Mouse (Mus musculus): ENCODE results near the gene Vmn1r107. TPM values are rescaled to one million over a fixed set of nuclear protein-coding genes. Genes with fewer than 3 reads are reported as not detected.
"Not testable (repeated sequence)": the region's sequence is repeated elsewhere in the genome, so short reads cannot be mapped to it uniquely, and the experiment has no call there.

Gene Vmn1r107
- not detected in 2 replicates for polyA plus RNA-seq (2015; fragmentation: Nextera tagmentation; extraction: Ambion mirVana)

DNA sequence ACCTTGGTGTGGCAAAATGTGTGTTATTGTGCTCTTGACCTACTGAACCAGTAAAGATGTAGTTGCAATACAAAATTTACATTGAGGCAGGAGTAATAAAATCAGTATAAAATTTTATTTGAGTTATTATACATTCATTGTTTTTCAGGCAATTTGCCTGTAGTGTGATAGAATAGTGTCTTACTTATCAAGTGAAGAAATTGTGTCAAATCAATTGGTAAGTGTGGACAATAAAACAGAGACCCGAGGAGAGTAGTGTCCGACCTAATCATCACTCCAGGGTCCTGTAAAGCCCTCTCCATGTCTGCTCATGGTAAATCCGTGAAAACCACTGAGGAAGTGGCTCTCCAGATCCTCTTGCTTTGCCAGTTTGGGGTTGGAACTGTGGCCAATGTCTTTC lies at the start of gene Vmn1r107:
TSS of gene Vmn1r107 (plus strand) at position 301 of the 400 bp plus-strand sequence.
- not testable (repeated sequence) for H3K4me3 ChIP-seq (replicated peaks); H3K4me1 ChIP-seq; H3K9ac ChIP-seq; H3K27me3 ChIP-seq; H3K27ac ChIP-seq; ATAC-seq (replicated peaks; ENCODE audit: low FRiP score); H3K36me3 ChIP-seq; H3K4me2 ChIP-seq; H3K9me3 ChIP-seq (replicated peaks)
- no CpG with 5 or more reads among the region's 3 CpGs for WGBS

DNA sequence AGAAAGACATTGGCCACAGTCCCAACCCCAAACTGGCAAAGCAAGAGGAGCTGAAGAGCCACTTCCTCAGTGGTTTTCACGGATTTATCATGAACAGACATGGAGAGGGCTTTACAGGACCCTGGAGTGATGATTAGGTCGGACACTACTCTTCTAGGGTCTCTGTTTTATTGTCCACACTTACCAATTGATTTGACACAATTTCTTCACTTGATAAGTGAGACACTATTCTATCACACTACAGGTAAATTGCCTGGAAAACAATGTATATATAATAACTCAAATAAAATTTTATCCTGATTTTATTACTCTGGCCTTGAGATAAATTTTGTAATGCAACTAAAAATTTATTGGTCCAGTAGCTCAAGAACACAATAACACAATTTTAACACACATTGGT lies 34.4 kb downstream of the Vmn1r107 start, which contains the start of gene Vmn1r111:
TSS of gene Vmn1r111 (minus strand) at position 101 of the 400 bp plus-strand sequence.
- H3K4me2 ChIP-seq; H3K27me3 ChIP-seq; H3K27ac ChIP-seq; H3K9ac ChIP-seq; H3K4me1 ChIP-seq; H3K4me3 ChIP-seq (replicated peaks); ATAC-seq (replicated peaks; ENCODE audit: low FRiP score); H3K9me3 ChIP-seq (replicated peaks); H3K36me3 ChIP-seq: not testable (repeated sequence)
- no CpG with 5 or more reads among the region's 2 CpGs for WGBS

Other genes starting within 250 kb of the Vmn1r107 start
- not detected in 2 replicates for gene Vmn1r101, start 226.3 kb upstream of the Vmn1r107 start, polyA plus RNA-seq (2015; fragmentation: Nextera tagmentation; extraction: Ambion mirVana)
- not detected in 2 replicates for gene Gm10670, start 194.0 kb upstream of the Vmn1r107 start, polyA plus RNA-seq (2015; fragmentation: Nextera tagmentation; extraction: Ambion mirVana)
- gene Vmn1r103, start 158.4 kb upstream of the Vmn1r107 start, polyA plus RNA-seq (2015; fragmentation: Nextera tagmentation; extraction: Ambion mirVana), result not detected in 2 replicates
- gene Vmn1r104, start 135.1 kb upstream of the Vmn1r107 start, polyA plus RNA-seq (2015; fragmentation: Nextera tagmentation; extraction: Ambion mirVana), result not detected in 2 replicates
- gene Gm5726, start 123.2 kb upstream of the Vmn1r107 start, polyA plus RNA-seq (2015; fragmentation: Nextera tagmentation; extraction: Ambion mirVana), result not detected in 2 replicates
- not detected in 2 replicates for gene Gm4141, start 92.7 kb upstream of the Vmn1r107 start, polyA plus RNA-seq (2015; fragmentation: Nextera tagmentation; extraction: Ambion mirVana)
- gene Gm4513, start 69.9 kb upstream of the Vmn1r107 start, polyA plus RNA-seq (2015; fragmentation: Nextera tagmentation; extraction: Ambion mirVana), result not detected in 2 replicates
- gene Vmn1r111, start 34.3 kb downstream of the Vmn1r107 start, polyA plus RNA-seq (2015; fragmentation: Nextera tagmentation; extraction: Ambion mirVana), result not detected in 2 replicates
- gene Gm10668, start 61.7 kb downstream of the Vmn1r107 start, polyA plus RNA-seq (2015; fragmentation: Nextera tagmentation; extraction: Ambion mirVana), result not detected in 2 replicates
- not detected in 2 replicates for gene Vmn1r112, start 102.3 kb downstream of the Vmn1r107 start, polyA plus RNA-seq (2015; fragmentation: Nextera tagmentation; extraction: Ambion mirVana)
- not detected in 2 replicates for gene Vmn1r113, start 118.4 kb downstream of the Vmn1r107 start, polyA plus RNA-seq (2015; fragmentation: Nextera tagmentation; extraction: Ambion mirVana)
- not detected in 2 replicates for gene Vmn1r114, start 143.3 kb downstream of the Vmn1r107 start, polyA plus RNA-seq (2015; fragmentation: Nextera tagmentation; extraction: Ambion mirVana)
- not detected in 2 replicates for gene Vmn1r115, start 176.1 kb downstream of the Vmn1r107 start, polyA plus RNA-seq (2015; fragmentation: Nextera tagmentation; extraction: Ambion mirVana)
- gene Vmn1r116, start 203.3 kb downstream of the Vmn1r107 start, polyA plus RNA-seq (2015; fragmentation: Nextera tagmentation; extraction: Ambion mirVana), result not detected in 2 replicates
- gene Vmn1r117, start 215.2 kb downstream of the Vmn1r107 start, polyA plus RNA-seq (2015; fragmentation: Nextera tagmentation; extraction: Ambion mirVana), result not detected in 2 replicates
- not detected in 2 replicates for gene Vmn1r118, start 243.4 kb downstream of the Vmn1r107 start, polyA plus RNA-seq (2015; fragmentation: Nextera tagmentation; extraction: Ambion mirVana)